Mouse (Mus musculus) hindbrain, embryonic 16.5 days (tissue): ENCODE results near the gene Klhdc8a. TPM values are rescaled to one million over a fixed set of nuclear protein-coding genes. Genes with fewer than 3 reads are reported as not detected.

Experiments
- ATAC-seq: fragments of 200-750 bp; cut with Nextera tagmentation; 2 replicates; pipeline ENCODE4 v1.8.0; 2017; ENCODE audit warnings: moderate TSS enrichment, moderate library complexity
- H3K27ac ChIP-seq: fragments of 300-500 bp; sonication (generic); 2 replicates; pipeline ENCODE4 v1.5.1; 2014; ENCODE audit warnings: low read depth, mild to moderate bottlenecking, control low read depth, low read length, moderate library complexity
- H3K27me3 ChIP-seq: fragments of 300-500 bp; sonication (generic); replicated peaks from 2 replicates; pipeline ENCODE4 v1.6.1; 2014; ENCODE audit warnings: low read length; ENCODE audit not compliant: control insufficient read depth, insufficient read depth
- H3K36me3 ChIP-seq: fragments of 300-500 bp; sonication (generic); 2 replicates; pipeline ENCODE4 v1.6.1; 2014; ENCODE audit warnings: mild to moderate bottlenecking, low read length, moderate library complexity, mixed read lengths; ENCODE audit not compliant: control insufficient read depth, insufficient read depth
- H3K4me1 ChIP-seq: fragments of 300-500 bp; sonication (generic); 2 replicates; pipeline ENCODE4 v1.6.1; 2014; ENCODE audit warnings: low read depth, low read length; ENCODE audit not compliant: control insufficient read depth, insufficient read depth
- H3K4me2 ChIP-seq: fragments of 300-500 bp; sonication (generic); 2 replicates; pipeline ENCODE4 v1.6.1; 2014; ENCODE audit warnings: mild to moderate bottlenecking, low read length, control low read depth, moderate library complexity
- H3K4me3 ChIP-seq: fragments of 300-500 bp; sonication (generic); 2 replicates; pipeline ENCODE4 v1.5.1; 2014; ENCODE audit warnings: mild to moderate bottlenecking, low read length, control low read depth, moderate library complexity
- H3K9ac ChIP-seq: fragments of 300-500 bp; sonication (generic); 2 replicates; pipeline ENCODE4 v1.6.1; 2014; ENCODE audit warnings: low read depth, mild to moderate bottlenecking, control low read depth, low read length, moderate library complexity
- H3K9me3 ChIP-seq: fragments of 300-500 bp; sonication (generic); 2 replicates; pipeline ENCODE4 v1.6.1; 2014; ENCODE audit warnings: mild to moderate bottlenecking, low read length, moderate library complexity; ENCODE audit not compliant: control insufficient read depth
- WGBS: fragments of 180-500 bp; shearing (Covaris S2); extraction: QIAGEN DNeasy Blood & Tissue Kit; methylation state at CpG from one replicate; pipeline ENCODE4 v1.1.7; 2014; 5-methylcytosine and 5-hydroxymethylcytosine counted together
- polyA plus RNA-seq: library from polyadenylated mRNA; unstranded; fragments of >200 nt; fragmentation: Nextera tagmentation; extraction: Ambion mirVana; gene quantifications from 2 replicates; pipeline ENCODE4 v1.2.1, GENCODE M21; 2015

Klhdc8a gene
- polyA plus RNA-seq, 1 experiment from 2014 or later, result 10.0 TPM

GRCm38 (mm10) chr1:132354234-132354633, 55.8 kb downstream of the Klhdc8a start:
- 79% methylated on average over 9 of the region's 9 CpGs for WGBS
- Histone ChIP-seq H3K4me2 (no peak overlapping the region), H3K27me3 (no peaks in the 10 kb centered on the region), H3K4me3 (no peak overlapping the region), H3K27ac (no peak overlapping the region), H3K9ac (no peak overlapping the region), H3K36me3 (peaks cover 10% of the 10 kb centered on the region), H3K4me1 (peaks cover 3% of the 10 kb centered on the region; the same call in 1 of the 2 replicates), H3K9me3 (no peaks in the 10 kb centered on the region)
- no peak for ATAC-seq

DNA sequence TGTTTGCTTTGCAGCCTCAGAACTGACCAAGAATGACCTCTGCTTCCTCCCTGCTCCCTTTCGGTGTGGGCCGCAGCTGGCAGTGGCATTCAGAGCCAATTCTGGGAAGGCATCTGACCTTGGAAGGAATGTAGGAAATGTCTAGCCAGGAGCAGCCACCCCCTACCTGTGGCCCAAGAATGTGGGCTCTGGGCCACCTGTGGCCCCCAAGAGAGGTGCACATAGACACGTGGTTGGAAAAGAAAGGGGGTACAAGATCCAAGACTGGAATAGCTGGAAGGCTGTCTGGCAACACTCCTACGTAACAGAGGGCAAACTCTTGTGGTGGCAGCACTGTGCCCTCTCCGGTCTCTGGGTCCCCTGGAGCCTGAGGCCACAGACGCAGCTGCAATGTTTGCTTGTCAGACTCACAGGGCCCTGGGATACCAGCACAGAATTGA, 56.8 kb downstream of the Klhdc8a start:
- H3K27ac ChIP-seq, result no peak overlapping the region
- peak; percentile 43; the same call in 1 of the 2 replicates for ATAC-seq
- no peaks in the 10 kb centered on the region for H3K27me3 ChIP-seq
- no peak overlapping the region for H3K4me2 ChIP-seq
- no peaks in the 10 kb centered on the region for H3K9me3 ChIP-seq
- no peak overlapping the region for H3K4me3 ChIP-seq
- no peak overlapping the region for H3K9ac ChIP-seq
- H3K4me1 ChIP-seq, result peaks cover 3% of the 10 kb centered on the region; the same call in 1 of the 2 replicates
- H3K36me3 ChIP-seq, result peaks cover 16% of the 10 kb centered on the region
- 37% methylated on average over 6 of the region's 6 CpGs for WGBS

- Histone ChIP-seq H3K9ac (no peak overlapping the region), H3K36me3 (peaks cover 23% of the 10 kb centered on the region), H3K27ac (peak overlapping the region; percentile 48; the same call in 1 of the 2 replicates), H3K4me1 (peaks cover 3% of the 10 kb centered on the region; the same call in 1 of the 2 replicates), H3K9me3 (no peaks in the 10 kb centered on the region), H3K4me3 (no peak overlapping the region), H3K4me2 (no peak overlapping the region), H3K27me3 (no peaks in the 10 kb centered on the region)
- peak; percentile 72 for ATAC-seq
- WGBS, result 0% methylated on average over 3 of the region's 3 CpGs
Observed at GRCm38 (mm10) chr1:132355841-132356242, 57.4 kb downstream of the Klhdc8a start.

GRCm38 (mm10) chr1:132356841-132357240, 58.4 kb downstream of the Klhdc8a start:
- peaks cover 26% of the 10 kb centered on the region for H3K36me3 ChIP-seq
- no peaks in the 10 kb centered on the region for H3K27me3 ChIP-seq
- no peak overlapping the region for H3K4me3 ChIP-seq
- no peaks in the 10 kb centered on the region for H3K9me3 ChIP-seq
- no peak for ATAC-seq
- H3K4me2 ChIP-seq, result no peak overlapping the region
- H3K27ac ChIP-seq, result no peak overlapping the region
- 48% methylated on average over 1 of the region's 1 CpGs for WGBS
- H3K9ac ChIP-seq, result no peak overlapping the region; the same call in 1 of the 2 replicates
- peaks cover 3% of the 10 kb centered on the region; the same call in 1 of the 2 replicates for H3K4me1 ChIP-seq

Other genes with a start within 250 kb of the Klhdc8a start
- 6.9 and 9.0 TPM in 2 replicates for gene Mfsd4a, start 230.6 kb upstream of the Klhdc8a start, polyA plus RNA-seq
- gene Cdk18, start 158.9 kb upstream of the Klhdc8a start, polyA plus RNA-seq, result 1.1 and 1.5 TPM in 2 replicates
- 11.4 and 14.0 TPM in 2 replicates for gene Lemd1, start 107.2 kb upstream of the Klhdc8a start, polyA plus RNA-seq
- 1.8 and 2.3 TPM in 2 replicates for gene AC124108.1, start 107.2 kb upstream of the Klhdc8a start, polyA plus RNA-seq
- not detected in 2 replicates for gene Gm10188, start 68.9 kb upstream of the Klhdc8a start, polyA plus RNA-seq
- gene Nuak2, start 17.5 kb downstream of the Klhdc8a start, polyA plus RNA-seq, result 11.1 and 12.8 TPM in 2 replicates
- 26.6 and 35.5 TPM in 2 replicates for gene Tmcc2, start 92.7 kb downstream of the Klhdc8a start, polyA plus RNA-seq
- 7.9 and 9.7 TPM in 2 replicates for gene Dstyk, start 118.9 kb downstream of the Klhdc8a start, polyA plus RNA-seq
- gene Rbbp5, start 178.7 kb downstream of the Klhdc8a start, polyA plus RNA-seq, result 36.4 and 45.2 TPM in 2 replicates
- gene Tmem81, start 207.6 kb downstream of the Klhdc8a start, polyA plus RNA-seq, result 0.56 and 0.95 TPM in 2 replicates
- 24.3 and 31.0 TPM in 2 replicates for gene Cntn2, start 244.6 kb downstream of the Klhdc8a start, polyA plus RNA-seq